12 mouse cellular contexts compared by ENCODE assay signal in the genomic region with DNA sequence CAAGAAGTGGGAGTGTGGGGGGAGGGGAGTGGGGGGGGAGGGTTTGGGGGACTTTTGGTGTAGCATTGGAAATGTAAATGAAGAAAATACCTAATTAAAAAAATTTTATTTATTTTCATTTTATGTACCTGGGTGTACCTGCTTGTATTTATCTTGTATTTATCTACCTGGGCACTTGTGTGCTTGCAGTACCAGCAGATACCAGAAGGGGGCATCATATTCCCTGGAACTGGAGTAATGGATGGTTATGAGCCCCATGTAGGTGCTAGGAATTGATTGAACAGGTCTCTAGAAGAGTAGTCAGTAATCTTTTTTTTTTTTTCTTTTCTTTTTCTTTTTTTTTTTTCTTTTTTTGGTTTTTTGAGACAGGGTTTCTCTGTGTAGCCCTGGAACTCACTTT. TPM values are rescaled to one million over a fixed set of nuclear protein-coding genes. Genes with fewer than 3 reads are reported as not detected.
DNase-seq lines count a peak whose midpoint lies in the region; ATAC-seq lines count a peak whose summit lies in the region.
"Had no signal": no experiment of that assay in that cellular context is flagged by ENCODE, and none has a peak within 500 bp of the region (broad histone marks: within the 10 kb centered on the region; RNA-seq: fewer than 3 reads in every experiment).

No protein-coding gene starts in this region.

- H3K4me3 ChIP-seq in liver, embryonic 11.5 days (ENCODE audit: low read depth, low read length) = no peak overlapping the region
- H3K4me3 ChIP-seq: erythroblast, embryonic 14.5 days had no signal

- H3K4me1 ChIP-seq in liver, embryonic 11.5 days (replicated peaks; ENCODE audit: control insufficient read depth, insufficient read depth, low read length) = no peaks in the 10 kb centered on the region; the same call in 1 of the 2 replicates

- H3K36me3 ChIP-seq in liver, embryonic 11.5 days (ENCODE audit: control insufficient read depth, insufficient read depth, low read length) = no peaks in the 10 kb centered on the region

- no peak overlapping the region for H3K9ac ChIP-seq in liver, embryonic 11.5 days (ENCODE audit: low read depth, low read length)
- H3K9ac ChIP-seq: hindbrain, embryonic 14.5 days had no signal

- no peak overlapping the region for H3K27ac ChIP-seq in liver, embryonic 11.5 days (ENCODE audit: low read depth, low read length)
- H3K27ac ChIP-seq: hindbrain, embryonic 14.5 days had no signal

- no peak overlapping the region for H3K4me2 ChIP-seq in liver, embryonic 11.5 days
- H3K4me2 ChIP-seq: heart, embryonic 11.5 days; hindbrain, embryonic 14.5 days had no signal

- ATAC-seq in CD4-positive, CD25-positive, alpha-beta regulatory T cell, adult 4 months = no peak
- no peak for ATAC-seq in liver, embryonic 11.5 days (replicated peaks; ENCODE audit: low FRiP score)
- ATAC-seq in activated CD4-positive, CD25-positive, alpha-beta regulatory T cell, adult 4 months = no peak
- ATAC-seq: midbrain, embryonic 16.5 days had no signal

- peak; percentile 71 for DNase-seq in CD4-positive, CD25-positive, alpha-beta regulatory T cell, adult 2 months (ENCODE audit: low read depth, low spot score)
- DNase-seq in liver (peak; percentile 29), ES-CJ7 (ENCODE audit: low read depth, low spot score) (peak; percentile 77)
- no peak for DNase-seq in liver, embryonic 11.5 days (ENCODE audit: low spot score)
- peak; percentile 18 to 33 for DNase-seq in natural killer cell, adult 2 months (ENCODE audit: low spot score in 2 of 2)
- no peak for DNase-seq in frontal cortex, postnatal 14 days (ENCODE audit: low spot score in 2 of 2)

- H3K9me3 ChIP-seq in liver, embryonic 11.5 days (ENCODE audit: control insufficient read depth, low read length) = no peaks in the 10 kb centered on the region

- H3K27me3 ChIP-seq in liver, embryonic 11.5 days (replicated peaks; ENCODE audit: control insufficient read depth, insufficient read depth, low read length) = peaks cover 18% of the 10 kb centered on the region

RNA-seq across cellular contexts. Expression of a gene that starts 4.4 kb away (rescaled TPM):
- not detected for polyA plus RNA-seq in CD4-positive, CD25-positive, alpha-beta regulatory T cell, adult 4 months (2017; shearing (Covaris generic))
- not detected in 2 replicates for polyA plus RNA-seq in liver, embryonic 11.5 days (2014; fragmentation: Nextera tagmentation; extraction: Ambion mirVana)
- not detected for polyA plus RNA-seq in activated CD4-positive, CD25-positive, alpha-beta regulatory T cell, adult 4 months (2017; shearing (Covaris generic))
- polyA plus RNA-seq: erythroblast, embryonic 14.5 days; hindbrain, embryonic 14.5 days; midbrain, embryonic 16.5 days had no signal

RNA-seq across cellular contexts. Expression of a gene that starts 9.5 kb away (rescaled TPM):
- under 1 TPM in 1 of 2 experiments, not detected in 1; 0.43 TPM for polyA plus RNA-seq in CD4-positive, CD25-positive, alpha-beta regulatory T cell, adult 4 months (2017; shearing (Covaris generic))
- polyA plus RNA-seq in liver, embryonic 11.5 days (2014; fragmentation: Nextera tagmentation; extraction: Ambion mirVana) = not detected in 2 replicates
- under 1 TPM in 1 of 2 experiments, not detected in 1; 0.45 TPM for polyA plus RNA-seq in activated CD4-positive, CD25-positive, alpha-beta regulatory T cell, adult 4 months (2017; shearing (Covaris generic))
- polyA plus RNA-seq: erythroblast, embryonic 14.5 days; heart, embryonic 11.5 days; hindbrain, embryonic 14.5 days; midbrain, embryonic 16.5 days had no signal

RNA-seq across cellular contexts. Expression of a gene that starts 32.0 kb away (rescaled TPM):
- 10 to 100 TPM; 24.7 to 27.2 TPM for polyA plus RNA-seq in CD4-positive, CD25-positive, alpha-beta regulatory T cell, adult 4 months (2017; shearing (Covaris generic))
- 25.0 and 26.1 TPM in 2 replicates for polyA plus RNA-seq in liver, embryonic 11.5 days (2014; fragmentation: Nextera tagmentation; extraction: Ambion mirVana)
- 10 to 100 TPM; 20.3 to 27.3 TPM for polyA plus RNA-seq in activated CD4-positive, CD25-positive, alpha-beta regulatory T cell, adult 4 months (2017; shearing (Covaris generic))

RNA-seq across cellular contexts. Expression of a gene that starts 32.2 kb away (rescaled TPM):
- polyA plus RNA-seq in CD4-positive, CD25-positive, alpha-beta regulatory T cell, adult 4 months (2017; shearing (Covaris generic)) = 10 to 100 TPM; 13.3 to 17.6 TPM
- 4.1 and 5.0 TPM in 2 replicates for polyA plus RNA-seq in liver, embryonic 11.5 days (2014; fragmentation: Nextera tagmentation; extraction: Ambion mirVana)
- 10 to 100 TPM; 13.2 to 15.2 TPM for polyA plus RNA-seq in activated CD4-positive, CD25-positive, alpha-beta regulatory T cell, adult 4 months (2017; shearing (Covaris generic))

RNA-seq across cellular contexts. Expression of a gene that starts 43.0 kb away (rescaled TPM):
- polyA plus RNA-seq in CD4-positive, CD25-positive, alpha-beta regulatory T cell, adult 4 months (2017; shearing (Covaris generic)) = 100 to 1,000 TPM; 143 to 153 TPM
- polyA plus RNA-seq in liver, embryonic 11.5 days (2014; fragmentation: Nextera tagmentation; extraction: Ambion mirVana) = 99.5 and 107 TPM in 2 replicates
- polyA plus RNA-seq in activated CD4-positive, CD25-positive, alpha-beta regulatory T cell, adult 4 months (2017; shearing (Covaris generic)) = 100 to 1,000 TPM; 119 to 162 TPM

Comparison
In these comparisons a context has a peak if more than half of its experiments do, and no peak if none do; other contexts are left out.
1. DNase-seq: peak in CD4-positive, CD25-positive, alpha-beta regulatory T cell, adult 2 months (single experiment), liver (single experiment), ES-CJ7 (single experiment) and natural killer cell, adult 2 months (2 of 2); none in liver, embryonic 11.5 days (single experiment) and frontal cortex, postnatal 14 days (0 of 2).